Mouse (Mus musculus): Measurements from ENCODE around the gene C2cd4d.

GRCm38 (mm10) chr3:94367511-94367910 is 5.3 kb downstream of the C2cd4d start:
- TF ChIP-seq POLR2A (IDR thresholded peaks at IDR 0.05; ENCODE audit: insufficient read depth, low read depth, low read length) (no peak), CTCF (IDR thresholded peaks at IDR 0.05) (no peak)
